Mouse (Mus musculus) adipocyte (in vitro differentiated cells): ENCODE results near the gene Arl6ip4.

Experiments used
- DNase-seq: peaks from one replicate; pipeline ENCODE4 v3.0.0-alpha.2; 2016; ENCODE audit warnings: low spot score

Arl6ip4 gene

DNA sequence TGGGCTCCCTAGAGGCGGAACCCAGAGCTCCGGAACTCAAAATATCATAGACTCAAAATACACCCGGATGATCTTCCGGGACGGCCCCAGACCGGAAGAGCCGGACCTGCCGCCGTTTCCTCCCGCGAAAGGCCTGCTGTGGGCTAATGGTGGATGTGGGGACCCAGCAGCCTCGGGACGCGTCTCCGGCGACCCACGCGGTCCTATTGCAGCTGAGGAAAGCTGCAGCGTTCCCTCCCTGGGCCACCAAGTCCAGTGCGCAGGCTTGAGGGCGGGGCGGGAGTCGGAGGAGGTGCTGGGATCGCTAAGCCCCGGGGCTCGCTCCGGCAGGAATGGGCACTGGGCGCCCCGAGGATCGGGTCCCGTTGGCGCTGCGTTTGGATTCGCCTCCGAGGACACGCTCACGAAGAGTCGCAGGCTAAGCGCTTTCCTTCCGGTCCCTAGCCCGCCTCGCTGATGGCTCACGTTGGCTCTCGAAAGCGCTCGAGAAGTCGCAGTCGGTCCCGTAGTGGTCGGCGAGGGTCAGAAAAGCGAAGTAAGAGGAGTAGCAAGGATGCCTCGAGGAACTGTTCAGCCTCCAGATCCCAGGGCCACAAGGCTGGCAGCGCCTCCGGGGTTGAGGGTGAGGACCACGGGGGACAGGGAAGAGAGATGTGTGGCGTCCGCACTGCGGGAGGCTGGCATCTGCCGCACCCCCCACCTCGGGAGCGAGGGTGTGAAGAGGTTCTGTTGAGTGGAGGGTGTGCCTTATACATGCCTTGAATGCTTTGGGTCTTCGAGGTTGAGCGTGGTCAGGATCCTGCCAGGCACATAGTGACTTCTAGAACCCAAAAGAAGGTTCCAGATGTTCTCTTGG, at the start of gene Arl6ip4:
Gene Arl6ip4, plus strand, starts transcription at position 100 of the 856 bp plus-strand sequence.
- DNase-seq: peak; percentile 78

DNA sequence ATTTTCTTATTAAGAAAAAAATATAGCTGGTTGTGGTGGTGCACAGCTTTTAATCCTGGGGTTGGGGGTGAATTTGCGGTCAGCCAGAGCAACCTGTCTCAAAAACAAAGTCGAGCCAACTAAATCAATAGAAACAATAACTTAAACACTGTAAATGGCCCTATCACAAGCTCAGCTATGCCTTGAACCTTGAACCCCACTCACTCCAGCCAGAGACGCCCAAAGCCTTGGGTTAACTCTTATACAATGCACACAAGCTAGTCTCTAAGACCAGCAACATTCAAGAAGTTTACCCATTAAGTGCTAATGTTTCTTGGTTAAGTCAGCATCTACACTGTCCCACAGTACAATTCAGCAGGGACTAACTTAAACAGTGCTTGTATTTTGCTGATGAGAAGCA, 46.2 kb upstream of the Arl6ip4 start:
- no peak for DNase-seq

- DNase-seq: peak; percentile 50
Measured at GRCm38 (mm10) chr5:124073682-124074081, 42.2 kb upstream of the Arl6ip4 start.

- no peak for DNase-seq
Measured at GRCm38 (mm10) chr5:124074845-124075307, 41.0 kb upstream of the Arl6ip4 start.

DNA sequence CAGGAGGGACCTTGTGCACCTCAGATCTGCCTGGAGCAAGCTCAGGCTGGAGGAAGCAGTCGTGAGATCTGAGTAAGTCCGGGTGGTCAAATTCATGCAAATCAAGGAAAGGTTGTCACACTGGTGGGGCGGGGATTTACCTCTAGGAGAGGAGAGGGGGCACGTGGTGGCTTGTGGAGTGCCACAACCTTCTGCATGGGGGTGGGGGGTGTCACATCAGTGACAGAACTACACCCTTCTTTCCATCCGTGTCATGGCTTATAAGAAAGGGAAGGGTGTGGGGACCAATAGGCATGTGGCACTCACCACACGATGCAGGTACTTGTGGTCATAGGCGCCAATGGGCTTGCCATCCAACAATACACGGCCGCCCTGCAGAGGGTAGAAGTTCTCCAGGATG, 40.2 kb upstream of the Arl6ip4 start:
- no peak for DNase-seq

- DNase-seq: no peak
Measured at GRCm38 (mm10) chr5:124076559-124076958, 39.3 kb upstream of the Arl6ip4 start.

GRCm38 (mm10) chr5:124077241-124077640, 38.6 kb upstream of the Arl6ip4 start:
- no peak for DNase-seq

- no peak for DNase-seq
Measured at GRCm38 (mm10) chr5:124077856-124078460, 37.9 kb upstream of the Arl6ip4 start.

- DNase-seq: no peak
Measured at GRCm38 (mm10) chr5:124078794-124079416, 37.0 kb upstream of the Arl6ip4 start.

DNA sequence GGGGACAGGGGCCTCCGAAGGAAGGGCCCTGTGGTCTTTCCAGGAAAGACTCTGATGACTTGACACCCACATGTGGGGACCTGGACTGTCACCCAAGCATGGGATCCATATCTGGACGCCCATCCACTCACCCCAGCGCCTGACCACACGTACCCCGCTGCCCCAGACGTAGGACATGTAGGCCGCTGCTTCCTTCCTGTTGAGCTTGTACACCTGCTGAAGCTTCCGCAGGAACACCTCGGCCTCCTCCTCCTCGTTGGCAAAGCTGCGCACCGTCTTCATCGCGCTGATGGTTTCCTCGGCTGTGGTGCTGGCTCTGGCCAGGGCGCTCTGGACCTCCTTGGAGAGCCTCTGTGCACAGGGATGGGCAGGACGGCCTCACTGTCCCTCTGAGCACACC, 36.0 kb upstream of the Arl6ip4 start:
- DNase-seq: no peak

DNA sequence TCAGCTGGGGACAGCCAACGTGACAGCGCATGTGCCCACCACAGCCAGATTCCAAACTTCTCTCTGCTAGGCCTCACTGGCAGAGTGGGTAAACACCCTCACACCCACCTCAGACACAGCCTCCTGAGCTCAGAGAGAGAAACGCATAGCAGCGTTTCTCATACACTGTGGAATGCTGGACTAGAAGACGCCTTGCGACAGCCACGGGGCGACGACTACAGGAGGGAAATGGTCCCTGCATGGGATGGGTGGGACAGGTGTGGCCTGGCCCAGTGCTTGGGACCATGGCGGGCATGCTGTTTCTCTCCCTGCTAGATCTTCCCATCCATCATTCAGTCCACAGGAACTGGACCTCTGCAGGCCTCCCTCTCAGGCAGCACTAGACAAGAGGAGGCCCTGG, 33.4 kb upstream of the Arl6ip4 start:
- DNase-seq: no peak

DNA sequence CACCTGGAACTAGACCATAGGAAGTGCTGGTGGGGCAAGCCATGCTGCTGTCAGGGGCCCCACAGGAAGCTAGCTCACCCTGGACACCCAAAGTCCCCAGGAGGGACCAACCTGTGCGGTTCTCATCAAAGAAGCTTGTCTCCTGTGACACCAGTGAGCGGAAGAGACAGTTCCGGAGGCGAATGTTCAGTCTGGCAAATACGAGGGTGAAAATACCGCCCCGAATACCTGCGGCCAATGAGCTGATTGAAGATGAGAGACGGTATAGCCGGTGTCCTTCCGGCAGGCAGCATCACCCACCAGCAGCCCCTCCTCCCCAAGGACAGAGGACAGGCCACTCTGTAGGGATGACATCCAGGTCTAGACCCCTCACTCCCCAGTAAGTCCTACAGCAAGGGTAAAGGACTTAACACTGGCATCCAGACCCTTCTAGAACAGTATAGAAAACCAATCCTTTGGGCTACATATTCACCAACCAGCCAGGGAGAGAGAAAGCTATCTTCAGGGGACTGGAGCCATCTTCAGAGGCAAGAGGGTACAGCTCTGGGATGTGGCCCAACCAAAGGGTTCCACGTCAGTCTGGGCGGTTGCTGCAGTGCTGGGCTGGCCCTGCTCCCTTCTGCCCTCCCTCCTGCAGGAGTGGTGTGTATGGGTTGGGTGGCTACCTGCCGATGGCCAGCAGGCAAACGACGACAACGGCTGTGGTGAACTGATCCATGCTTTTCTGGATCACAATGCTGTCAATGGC, 32.8 kb upstream of the Arl6ip4 start:
- no peak for DNase-seq

DNA sequence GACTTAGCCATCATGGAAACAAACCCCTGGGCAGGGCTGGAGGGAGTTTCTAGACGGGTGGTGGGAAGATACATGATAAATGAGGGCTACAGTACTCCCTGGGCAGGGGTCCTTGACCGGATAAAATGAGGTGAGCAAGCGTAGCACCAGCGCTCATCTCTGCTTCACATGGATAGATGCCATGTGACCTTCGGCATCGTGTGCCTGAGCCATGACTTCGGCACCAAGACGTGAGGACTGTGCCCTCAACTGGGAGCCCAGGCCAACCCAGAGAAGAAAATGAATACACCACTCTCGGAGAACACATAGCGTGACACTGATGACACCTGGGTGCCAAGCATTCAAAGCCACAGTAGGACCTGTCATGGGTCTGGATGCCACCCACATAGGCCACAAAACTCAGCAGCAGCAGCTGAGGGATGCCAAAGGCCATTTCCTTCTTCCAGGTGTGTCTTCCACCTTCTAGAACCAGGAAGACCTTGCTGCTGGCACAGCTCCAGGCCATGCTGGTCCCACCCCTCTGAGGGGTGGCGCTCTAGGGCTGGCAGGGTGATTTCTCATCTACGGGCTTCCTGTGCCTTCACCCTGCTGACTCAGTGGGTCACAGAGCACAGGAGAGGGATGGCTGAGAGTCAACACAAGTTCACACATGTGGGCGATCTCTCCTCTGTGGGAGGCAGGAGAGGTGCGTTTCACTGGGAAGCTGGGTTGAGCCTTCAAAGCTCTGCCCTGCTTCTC, 31.9 kb upstream of the Arl6ip4 start:
- DNase-seq: peak; percentile 37

DNA sequence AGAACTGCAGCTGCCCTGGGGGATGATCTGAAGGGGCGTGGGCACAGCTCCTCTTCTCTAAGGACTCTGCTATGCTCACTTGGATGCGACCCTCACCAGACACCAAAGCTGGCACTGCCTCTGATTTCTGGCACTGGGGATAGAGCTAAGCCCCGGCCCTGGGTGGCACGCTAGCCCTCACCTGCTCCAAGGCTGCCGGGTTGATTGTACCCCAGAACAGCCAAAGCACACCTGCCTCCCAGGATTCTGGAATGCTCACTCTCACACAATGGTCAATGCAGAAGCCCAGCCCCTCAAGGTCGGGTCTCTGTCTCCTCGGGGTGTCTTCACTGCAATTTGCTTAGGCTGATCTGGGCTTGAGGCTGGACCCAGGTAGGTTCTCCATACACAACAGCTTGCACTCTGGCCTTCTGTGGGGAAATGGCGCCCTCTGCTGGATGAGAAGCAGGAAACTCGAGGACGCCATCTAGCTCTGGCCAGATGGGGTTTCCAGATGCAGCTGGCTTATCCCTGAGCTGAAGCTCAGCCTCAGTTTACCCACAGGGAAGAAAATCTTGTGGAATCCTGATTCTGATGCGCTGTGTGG, 31.2 kb upstream of the Arl6ip4 start:
- peak; percentile 91 for DNase-seq

GRCm38 (mm10) chr5:124085513-124085912, 30.4 kb upstream of the Arl6ip4 start:
- no peak for DNase-seq

DNA sequence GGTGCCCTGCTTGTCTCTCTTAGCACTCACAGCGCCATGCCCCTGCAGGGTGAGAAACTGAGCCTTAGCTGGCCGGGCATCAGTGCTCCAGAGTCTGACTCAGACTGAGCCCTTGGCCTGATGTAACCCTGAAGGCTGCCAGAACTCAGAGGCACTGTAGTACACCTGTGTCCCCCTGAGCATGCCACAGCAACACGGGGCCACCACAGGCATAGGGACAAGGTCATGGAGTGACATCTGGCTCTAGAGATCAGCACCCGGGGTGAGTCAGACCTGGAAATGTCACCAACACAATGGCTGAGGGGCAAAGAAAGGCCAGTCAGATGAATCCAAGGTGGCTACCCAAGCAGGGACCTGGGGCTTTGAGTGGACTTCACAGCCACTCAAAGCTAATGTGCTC, 29.0 kb upstream of the Arl6ip4 start:
- DNase-seq: no peak

- DNase-seq: no peak
Measured at GRCm38 (mm10) chr5:124089868-124090267, 26.0 kb upstream of the Arl6ip4 start.

DNA sequence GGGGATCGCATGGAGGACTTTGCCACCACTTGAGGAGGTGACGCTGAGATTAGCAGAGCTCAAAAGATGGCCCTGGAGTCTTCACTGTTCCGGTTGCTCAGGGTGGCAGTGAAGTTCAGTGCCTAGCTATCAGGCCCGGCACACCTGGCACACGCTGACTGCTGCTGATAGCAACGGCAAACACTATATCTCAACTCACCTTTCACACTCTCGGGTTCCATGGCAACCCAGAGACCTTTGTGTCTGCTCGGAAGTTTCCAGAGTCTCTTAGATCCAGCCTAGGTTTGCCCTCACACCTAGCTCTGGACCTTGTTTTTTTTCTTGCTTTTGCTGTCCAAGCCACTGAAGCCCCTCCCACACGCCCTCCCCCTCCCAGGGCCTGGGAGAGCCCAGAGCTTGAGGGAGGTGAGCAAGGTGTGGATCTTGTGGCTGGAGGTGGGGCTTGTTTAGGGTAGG, 23.9 kb upstream of the Arl6ip4 start:
- no peak for DNase-seq

DNA sequence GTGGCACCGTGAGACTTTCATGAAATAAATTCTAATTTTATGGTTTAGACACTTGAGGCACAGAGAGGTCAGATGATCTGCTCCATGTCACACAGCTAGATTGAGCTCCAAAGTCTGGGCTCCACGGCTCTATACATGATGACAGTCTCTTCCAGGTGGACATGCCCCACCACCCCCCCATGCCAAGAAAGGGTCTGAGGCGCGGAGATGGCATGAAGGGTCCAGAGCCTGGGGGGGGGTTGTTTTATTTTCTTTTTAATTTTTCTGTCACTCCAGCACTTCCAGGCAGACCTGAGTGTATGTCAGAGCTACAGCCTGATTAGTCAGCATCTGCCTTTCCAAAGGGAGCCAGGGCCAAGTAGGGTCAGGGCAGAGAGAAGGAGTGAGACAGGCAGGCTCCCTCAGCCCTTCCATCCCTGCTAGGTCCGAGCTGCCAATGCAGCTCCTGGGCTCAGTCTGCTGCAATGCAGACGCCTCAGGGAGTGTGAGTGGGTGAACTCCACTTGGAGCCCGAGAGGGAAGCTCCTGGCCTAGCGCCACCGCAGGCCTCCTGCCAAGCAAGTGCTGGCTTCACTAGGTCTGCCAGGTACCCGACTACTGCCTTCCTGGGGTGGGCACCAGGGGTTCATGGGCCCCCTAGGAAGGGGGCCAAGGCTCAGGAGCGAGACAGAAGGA, 22.6 kb upstream of the Arl6ip4 start:
- peak; percentile 86 for DNase-seq

- DNase-seq: peak; percentile 43
Measured at GRCm38 (mm10) chr5:124093852-124094604, 21.9 kb upstream of the Arl6ip4 start.
